10 mouse cellular contexts compared by ENCODE assay signal in the genomic region with DNA sequence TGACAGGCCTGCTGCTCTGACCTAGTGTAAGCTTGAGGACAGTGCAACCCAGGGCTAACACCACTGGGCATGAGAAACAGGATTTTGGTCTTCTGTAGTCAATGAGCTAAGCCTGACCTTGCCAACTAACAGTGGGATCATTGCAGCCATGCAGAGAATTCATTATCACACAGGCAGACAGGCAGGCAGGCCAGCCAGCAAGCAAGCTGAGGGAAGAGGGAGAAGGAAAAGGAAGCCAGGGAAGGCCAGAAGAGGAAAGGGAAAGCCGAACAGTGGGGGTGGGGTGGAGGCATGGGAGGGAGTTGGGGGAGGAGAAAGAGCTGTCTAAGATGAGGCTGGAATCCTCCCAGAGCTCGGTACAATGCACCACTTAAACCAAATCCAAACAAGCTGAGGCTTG. TPM values are rescaled to one million over a fixed set of nuclear protein-coding genes. Genes with fewer than 3 reads are reported as not detected.
DNase-seq lines count a peak whose midpoint lies in the region; ATAC-seq lines count a peak whose summit lies in the region.
"Had no signal": no experiment of that assay in that cellular context is flagged by ENCODE, and none has a peak within 500 bp of the region (broad histone marks: within the 10 kb centered on the region; RNA-seq: fewer than 3 reads in every experiment).

No protein-coding gene starts in this region.

- H3K27ac ChIP-seq in hindbrain, embryonic 16.5 days (ENCODE audit: low read depth, low read length) = peak overlapping the region; percentile 64
- no peak overlapping the region for H3K27ac ChIP-seq in hindbrain, embryonic 12.5 days
- 0 out of 2 replicates have a peak overlapping the region, but pooled peaks have one; percentile 15 for H3K27ac ChIP-seq in midbrain, embryonic 12.5 days (replicated peaks)
- no peak overlapping the region for H3K27ac ChIP-seq in midbrain, embryonic 13.5 days
- no peak overlapping the region for H3K27ac ChIP-seq in embryonic facial prominence, embryonic 10.5 days (replicated peaks)
- H3K27ac ChIP-seq: liver, embryonic 15.5 days had no signal

- H3K36me3 ChIP-seq in hindbrain, embryonic 16.5 days (ENCODE audit: control insufficient read depth, insufficient read depth, low read length) = peaks cover 25% of the 10 kb centered on the region
- H3K36me3 ChIP-seq in hindbrain, embryonic 12.5 days = peaks cover 53% of the 10 kb centered on the region
- peaks cover 65% of the 10 kb centered on the region for H3K36me3 ChIP-seq in midbrain, embryonic 12.5 days
- peaks cover 67% of the 10 kb centered on the region for H3K36me3 ChIP-seq in midbrain, embryonic 13.5 days
- peaks cover 64% of the 10 kb centered on the region for H3K36me3 ChIP-seq in embryonic facial prominence, embryonic 10.5 days (replicated peaks)

- H3K9me3 ChIP-seq in hindbrain, embryonic 16.5 days (ENCODE audit: control insufficient read depth, low read length) = no peaks in the 10 kb centered on the region
- H3K9me3 ChIP-seq in hindbrain, embryonic 12.5 days (replicated peaks) = no peaks in the 10 kb centered on the region
- no peaks in the 10 kb centered on the region for H3K9me3 ChIP-seq in midbrain, embryonic 12.5 days
- no peaks in the 10 kb centered on the region for H3K9me3 ChIP-seq in midbrain, embryonic 13.5 days
- no peaks in the 10 kb centered on the region for H3K9me3 ChIP-seq in embryonic facial prominence, embryonic 10.5 days
- H3K9me3 ChIP-seq: liver, embryonic 15.5 days had no signal

- H3K4me3 ChIP-seq in hindbrain, embryonic 16.5 days (ENCODE audit: low read length) = no peak overlapping the region
- no peak overlapping the region for H3K4me3 ChIP-seq in hindbrain, embryonic 12.5 days
- H3K4me3 ChIP-seq in midbrain, embryonic 12.5 days = no peak overlapping the region
- no peak overlapping the region for H3K4me3 ChIP-seq in midbrain, embryonic 13.5 days (replicated peaks)
- no peak overlapping the region for H3K4me3 ChIP-seq in embryonic facial prominence, embryonic 10.5 days
- H3K4me3 ChIP-seq: liver, embryonic 15.5 days had no signal

- DNase-seq in cerebellum, adult 18-20 months = peak; percentile 26 to 44
- DNase-seq in layer of hippocampus, postnatal 10 days (ENCODE audit: low spot score in 2 of 2) = peak; percentile 38 to 61
- DNase-seq in embryonic facial prominence, embryonic 10.5 days (ENCODE audit: low spot score) = no peak

- 42% methylated on average over 2 of the region's 2 CpGs for WGBS in hindbrain, embryonic 16.5 days
- 56% methylated on average over 2 of the region's 2 CpGs for WGBS in hindbrain, embryonic 12.5 days
- WGBS in midbrain, embryonic 12.5 days = 50% methylated on average over 2 of the region's 2 CpGs
- WGBS in midbrain, embryonic 13.5 days = 60% methylated on average over 2 of the region's 2 CpGs
- WGBS in embryonic facial prominence, embryonic 10.5 days = 48% methylated on average over 2 of the region's 2 CpGs

- no peaks in the 10 kb centered on the region for H3K27me3 ChIP-seq in hindbrain, embryonic 16.5 days (replicated peaks; ENCODE audit: control insufficient read depth, insufficient read depth, low read length)
- no peaks in the 10 kb centered on the region for H3K27me3 ChIP-seq in hindbrain, embryonic 12.5 days
- no peaks in the 10 kb centered on the region for H3K27me3 ChIP-seq in midbrain, embryonic 12.5 days
- no peaks in the 10 kb centered on the region for H3K27me3 ChIP-seq in midbrain, embryonic 13.5 days
- no peaks in the 10 kb centered on the region for H3K27me3 ChIP-seq in embryonic facial prominence, embryonic 10.5 days (replicated peaks; ENCODE audit: low read depth, poor library complexity, severe bottlenecking)
- H3K27me3 ChIP-seq: liver, embryonic 15.5 days had no signal

- ATAC-seq in hindbrain, embryonic 16.5 days = peak; percentile 88
- no peak for ATAC-seq in hindbrain, embryonic 12.5 days (ENCODE audit: low FRiP score)
- no peak for ATAC-seq in midbrain, embryonic 12.5 days (ENCODE audit: low FRiP score, low read depth)
- no peak for ATAC-seq in midbrain, embryonic 13.5 days
- no peak for ATAC-seq in erythroblast, adult 5-6 weeks (replicated peaks; ENCODE audit: low FRiP score, poor library complexity, severe bottlenecking)
- ATAC-seq: CD4-positive, CD25-positive, alpha-beta regulatory T cell, adult 4 months had no signal

- no peaks in the 10 kb centered on the region; the same call in 1 of the 2 replicates for H3K4me1 ChIP-seq in hindbrain, embryonic 16.5 days (ENCODE audit: control insufficient read depth, insufficient read depth, low read depth, low read length)
- no peaks in the 10 kb centered on the region for H3K4me1 ChIP-seq in hindbrain, embryonic 12.5 days
- no peaks in the 10 kb centered on the region for H3K4me1 ChIP-seq in midbrain, embryonic 12.5 days
- H3K4me1 ChIP-seq in midbrain, embryonic 13.5 days (replicated peaks) = no peaks in the 10 kb centered on the region
- no peaks in the 10 kb centered on the region for H3K4me1 ChIP-seq in embryonic facial prominence, embryonic 10.5 days

- no peak overlapping the region for H3K4me2 ChIP-seq in hindbrain, embryonic 16.5 days (ENCODE audit: low read length)
- no peak overlapping the region for H3K4me2 ChIP-seq in hindbrain, embryonic 12.5 days (replicated peaks)
- no peak overlapping the region for H3K4me2 ChIP-seq in midbrain, embryonic 12.5 days (replicated peaks)
- H3K4me2 ChIP-seq in midbrain, embryonic 13.5 days (replicated peaks) = no peak overlapping the region
- H3K4me2 ChIP-seq: liver, embryonic 15.5 days had no signal

- H3K9ac ChIP-seq in hindbrain, embryonic 16.5 days (ENCODE audit: low read depth, low read length) = no peak overlapping the region; the same call in 1 of the 2 replicates
- H3K9ac ChIP-seq in hindbrain, embryonic 12.5 days = no peak overlapping the region
- H3K9ac ChIP-seq in midbrain, embryonic 12.5 days (replicated peaks) = no peak overlapping the region
- no peak overlapping the region for H3K9ac ChIP-seq in midbrain, embryonic 13.5 days (replicated peaks)
- H3K9ac ChIP-seq: liver, embryonic 15.5 days had no signal

RNA-seq across cellular contexts. Expression of a gene that starts 6.9 kb away (rescaled TPM):
- polyA plus RNA-seq in hindbrain, embryonic 16.5 days (2015; fragmentation: Nextera tagmentation; extraction: Ambion mirVana) = 12.4 and 17.5 TPM in 2 replicates
- 21.6 and 22.2 TPM in 2 replicates for polyA plus RNA-seq in hindbrain, embryonic 12.5 days (2016; fragmentation: Nextera tagmentation; extraction: Ambion mirVana)
- 19.3 and 19.9 TPM in 2 replicates for polyA plus RNA-seq in midbrain, embryonic 12.5 days (2016; fragmentation: Nextera tagmentation; extraction: Ambion mirVana)
- polyA plus RNA-seq in midbrain, embryonic 13.5 days (2015; fragmentation: Nextera tagmentation; extraction: Ambion mirVana) = 17.7 and 18.4 TPM in 2 replicates
- 10 to 100 TPM; 29.0 to 36.1 TPM for total RNA-seq in layer of hippocampus, postnatal 10 days (2021)
- 1.5 and 20.0 TPM in 2 replicates for total RNA-seq in erythroblast, adult 5-6 weeks (2015; ENCODE audit: low replicate concordance)
- total RNA-seq in erythroblast, adult 5-6 weeks (2017; ENCODE audit: low replicate concordance) = 0.77 and 1.5 TPM in 2 replicates
- 15.1 and 15.6 TPM in 2 replicates for polyA plus RNA-seq in embryonic facial prominence, embryonic 10.5 days (2016; fragmentation: Nextera tagmentation; extraction: Ambion mirVana)

RNA-seq across cellular contexts. Expression of a gene that starts 32.1 kb away (rescaled TPM):
- 8.3 and 8.4 TPM in 2 replicates for polyA plus RNA-seq in hindbrain, embryonic 16.5 days (2015; fragmentation: Nextera tagmentation; extraction: Ambion mirVana)
- 15.8 and 20.5 TPM in 2 replicates for polyA plus RNA-seq in hindbrain, embryonic 12.5 days (2016; fragmentation: Nextera tagmentation; extraction: Ambion mirVana)
- 21.7 and 24.0 TPM in 2 replicates for polyA plus RNA-seq in midbrain, embryonic 12.5 days (2016; fragmentation: Nextera tagmentation; extraction: Ambion mirVana)
- 18.5 and 19.5 TPM in 2 replicates for polyA plus RNA-seq in midbrain, embryonic 13.5 days (2015; fragmentation: Nextera tagmentation; extraction: Ambion mirVana)
- 10 to 100 TPM; 80.6 to 83.2 TPM for total RNA-seq in layer of hippocampus, postnatal 10 days (2021)
- total RNA-seq in erythroblast, adult 5-6 weeks (2015; ENCODE audit: low replicate concordance) = 4.8 and 5.2 TPM in 2 replicates
- 2.8 and 3.7 TPM in 2 replicates for total RNA-seq in erythroblast, adult 5-6 weeks (2017; ENCODE audit: low replicate concordance)
- polyA plus RNA-seq in embryonic facial prominence, embryonic 10.5 days (2016; fragmentation: Nextera tagmentation; extraction: Ambion mirVana) = 6.3 and 6.8 TPM in 2 replicates

Comparison
In these comparisons a context has a peak if more than half of its experiments do, and no peak if none do; other contexts are left out.
1. H3K27ac ChIP-seq: peak in hindbrain, embryonic 16.5 days (single experiment) and midbrain, embryonic 12.5 days (single experiment); none in hindbrain, embryonic 12.5 days (single experiment), midbrain, embryonic 13.5 days (single experiment) and embryonic facial prominence, embryonic 10.5 days (single experiment).